Mouse (Mus musculus) kidney, adult 2 months (tissue): ENCODE results near the gene Rev1. TPM values are rescaled to one million over a fixed set of nuclear protein-coding genes. Genes with fewer than 3 reads are reported as not detected.

Source experiments
- DNase-seq: peaks from one replicate; pipeline ENCODE4 v3.0.0; 2021
- H3K27ac ChIP-seq: fragments of 200-500 bp; 2 replicates; pipeline ENCODE4 v1.5.1; 2012; ENCODE audit warnings: low read depth, low read length, control low read depth, inconsistent platforms; ENCODE audit not compliant: insufficient read depth
- H3K27me3 ChIP-seq: fragments of 200-500 bp; replicated peaks from 2 replicates; pipeline ENCODE4 v1.6.1; 2012; ENCODE audit warnings: mild to moderate bottlenecking, moderate library complexity, low read length, inconsistent platforms; ENCODE audit not compliant: control insufficient read depth, insufficient read depth
- H3K36me3 ChIP-seq: fragments of 200-500 bp; 2 replicates; pipeline ENCODE4 v1.6.1; 2012; ENCODE audit warnings: mild to moderate bottlenecking, moderate library complexity, low read length, inconsistent platforms; ENCODE audit not compliant: control insufficient read depth, insufficient read depth
- H3K4me1 ChIP-seq: fragments of 200-500 bp; 2 replicates; pipeline ENCODE4 v1.6.1; 2011; ENCODE audit warnings: low read length; ENCODE audit not compliant: control insufficient read depth, insufficient read depth
- H3K4me3 ChIP-seq: fragments of 200-500 bp; 2 replicates; pipeline ENCODE4 v1.5.1; 2011; ENCODE audit warnings: mild to moderate bottlenecking, low read depth, low read length, control low read depth; ENCODE audit not compliant: insufficient read depth
- CTCF ChIP-seq: fragments of 200-500 bp; conservative IDR thresholded peaks from 2 replicates; pipeline ENCODE4 v1.5.1; 2011; ENCODE audit warnings: low read depth, mild to moderate bottlenecking, control low read depth, low read length, moderate library complexity, mixed read lengths; ENCODE audit not compliant: insufficient read depth, insufficient read length
- POLR2A ChIP-seq: fragments of 200-500 bp; IDR thresholded peaks from one replicate; pipeline ENCODE4 v1.6.1; 2011; ENCODE audit warnings: low read depth, low read length, control low read depth
- WGBS: fragments of 180-500 bp; shearing (Covaris S2); methylation state at CpG from one replicate; pipeline ENCODE4 v1.1.7; 2018; 5-methylcytosine and 5-hydroxymethylcytosine counted together
- polyA plus RNA-seq: library from polyadenylated mRNA; depleted of rRNA; stranded (reverse); fragments of >200 nt; gene quantifications from 2 replicates; pipeline ENCODE4 v1.2.3, GENCODE M21; 2012; rRNA removed

Rev1 gene
- 7.7 and 8.4 TPM in 2 replicates for polyA plus RNA-seq

- Histone ChIP-seq H3K4me3 (peak within 1 kb of the TSS; percentile 74), H3K36me3 (no peaks in the 10 kb centered on the region), H3K27me3 (no peaks in the 10 kb centered on the region), H3K27ac (peak within 1 kb of the TSS; percentile 57), H3K4me1 (peaks cover 7% of the 10 kb centered on the region; the same call in 1 of the 2 replicates)
- DNase-seq: peak; percentile 97
- TF ChIP-seq CTCF (peak; percentile 85), POLR2A (no peak)
- 1% methylated on average over 103 of the region's 122 CpGs for WGBS
Measured at GRCm38 (mm10) chr1:38129501-38130267, at the start of gene Rev1. Gene Rev1, minus strand, starts transcription at chr1:38129801.

- no peak overlapping the region for H3K4me3 ChIP-seq
- no peaks in the 10 kb centered on the region for H3K27me3 ChIP-seq
- no peaks in the 10 kb centered on the region for H3K4me1 ChIP-seq
- no peak for DNase-seq
- 92% methylated on average over 8 of the region's 8 CpGs for WGBS
- no peak for TF ChIP-seq CTCF
- no peak for TF ChIP-seq POLR2A
- H3K36me3 ChIP-seq: no peaks in the 10 kb centered on the region
- H3K27ac ChIP-seq: no peak overlapping the region
Measured at GRCm38 (mm10) chr1:38178929-38179328, 49.3 kb upstream of the Rev1 start.

- TF ChIP-seq POLR2A: no peak
- no peak for TF ChIP-seq CTCF
- WGBS: 65% methylated on average over 7 of the region's 7 CpGs
- Histone ChIP-seq H3K4me3 (no peak overlapping the region), H3K4me1 (no peaks in the 10 kb centered on the region), H3K27ac (no peak overlapping the region), H3K36me3 (no peaks in the 10 kb centered on the region), H3K27me3 (no peaks in the 10 kb centered on the region)
- DNase-seq: peak; percentile 68
Measured at GRCm38 (mm10) chr1:38176077-38176476, 46.5 kb upstream of the Rev1 start.

GRCm38 (mm10) chr1:38171874-38172273 is 42.3 kb upstream of the Rev1 start:
- WGBS: 77% methylated on average over 4 of the region's 4 CpGs
- no peaks in the 10 kb centered on the region for H3K27me3 ChIP-seq
- no peaks in the 10 kb centered on the region for H3K36me3 ChIP-seq
- DNase-seq: no peak
- no peak overlapping the region for H3K27ac ChIP-seq
- TF ChIP-seq POLR2A (no peak), CTCF (no peak)
- no peak overlapping the region for H3K4me3 ChIP-seq
- no peaks in the 10 kb centered on the region for H3K4me1 ChIP-seq

- WGBS: 65% methylated on average over 2 of the region's 2 CpGs
- no peaks in the 10 kb centered on the region for H3K36me3 ChIP-seq
- H3K27me3 ChIP-seq: no peaks in the 10 kb centered on the region
- no peak for DNase-seq
- TF ChIP-seq POLR2A (no peak), CTCF (no peak)
- H3K4me1 ChIP-seq: no peaks in the 10 kb centered on the region
- no peak overlapping the region for H3K4me3 ChIP-seq
- H3K27ac ChIP-seq: no peak overlapping the region
Measured at GRCm38 (mm10) chr1:38165696-38166095, 36.1 kb upstream of the Rev1 start.

- Histone ChIP-seq H3K4me1 (no peaks in the 10 kb centered on the region), H3K27ac (no peak overlapping the region), H3K36me3 (no peaks in the 10 kb centered on the region), H3K27me3 (no peaks in the 10 kb centered on the region), H3K4me3 (no peak overlapping the region)
- no peak for DNase-seq
- TF ChIP-seq POLR2A (no peak), CTCF (no peak)
- WGBS: 46% methylated on average over 5 of the region's 5 CpGs
Measured at GRCm38 (mm10) chr1:38150086-38150485, 20.5 kb upstream of the Rev1 start.

- H3K36me3 ChIP-seq: no peaks in the 10 kb centered on the region
- H3K27me3 ChIP-seq: no peaks in the 10 kb centered on the region
- H3K4me3 ChIP-seq: no peak overlapping the region
- no peak overlapping the region for H3K27ac ChIP-seq
- TF ChIP-seq POLR2A: no peak
- TF ChIP-seq CTCF: no peak
- H3K4me1 ChIP-seq: no peaks in the 10 kb centered on the region
- no peak for DNase-seq
- 94% methylated on average over 4 of the region's 4 CpGs for WGBS
Measured at GRCm38 (mm10) chr1:38146008-38146407, 16.4 kb upstream of the Rev1 start.

- no peak overlapping the region for H3K27ac ChIP-seq
- no peak overlapping the region for H3K4me3 ChIP-seq
- H3K27me3 ChIP-seq: no peaks in the 10 kb centered on the region
- DNase-seq: no peak
- no peaks in the 10 kb centered on the region for H3K4me1 ChIP-seq
- TF ChIP-seq CTCF: no peak
- TF ChIP-seq POLR2A: no peak
- no peaks in the 10 kb centered on the region for H3K36me3 ChIP-seq
- WGBS: 83% methylated on average over 1 of the region's 1 CpGs
Measured at GRCm38 (mm10) chr1:38141371-38141770, 11.8 kb upstream of the Rev1 start.
